Mouse (Mus musculus) liver, embryonic 14.5 days (tissue): Measurements from ENCODE around the gene Usp2. TPM values are rescaled to one million over a fixed set of nuclear protein-coding genes. Genes with fewer than 3 reads are reported as not detected.
A peak's percentile ranks its signal among the peaks of the same experiment; 100 is the strongest.

Experiments used
- ATAC-seq: fragments of 200-750 bp; cut with Nextera tagmentation; 2 replicates; pipeline ENCODE4 v1.8.0; 2017; ENCODE audit warnings: moderate number of reproducible peaks, mild to moderate bottlenecking, moderate library complexity; ENCODE audit not compliant: insufficient read depth
- DNase-seq, 3 experiments: peaks; one replicate each; pipeline ENCODE4 v3.0.0-alpha.2; 2012 to 2013; ENCODE audit warnings: low read depth in 3 of 3, low spot score in 3 of 3
- H3K27ac ChIP-seq: fragments of 300-500 bp; sonication (generic); 2 replicates; pipeline ENCODE4 v1.5.1; 2014; ENCODE audit warnings: moderate library complexity, mild to moderate bottlenecking, control low read depth, inconsistent platforms
- H3K27me3 ChIP-seq: fragments of 300-500 bp; sonication (generic); 2 replicates; pipeline ENCODE4 v1.6.1; 2014; ENCODE audit warnings: mild to moderate bottlenecking, low read length, moderate library complexity; ENCODE audit not compliant: control insufficient read depth, insufficient read depth
- H3K36me3 ChIP-seq: fragments of 300-500 bp; sonication (generic); replicated peaks from 2 replicates; pipeline ENCODE4 v1.6.1; 2014; ENCODE audit warnings: low read depth; ENCODE audit not compliant: control insufficient read depth, insufficient read depth
- H3K4me1 ChIP-seq, 2 experiments: fragments of 200-500 bp in 1 of 2; fragments of 300-500 bp in 1 of 2; sonication (generic) in 1 of 2; replicated peaks; 2 replicates each; pipeline ENCODE4 v1.6.1; 2012 to 2014; ENCODE audit warnings: antibody characterized with exemption in 1 of 2, inconsistent platforms in 1 of 2, low read length in 1 of 2; ENCODE audit not compliant: control insufficient read depth in 2 of 2, insufficient read depth in 2 of 2
- H3K4me2 ChIP-seq: fragments of 300-500 bp; sonication (generic); 2 replicates; pipeline ENCODE4 v1.6.1; 2014; ENCODE audit warnings: low read depth, mild to moderate bottlenecking, control low read depth, moderate library complexity
- H3K4me3 ChIP-seq, 2 experiments: fragments of 200-500 bp in 1 of 2; fragments of 300-500 bp in 1 of 2; sonication (generic) in 1 of 2; 2 replicates each; pipeline ENCODE4 v1.5.1; 2012 to 2014; ENCODE audit warnings: low read depth in 2 of 2, low read length in 2 of 2, mild to moderate bottlenecking in 2 of 2, control low read depth in 1 of 2, inconsistent platforms in 1 of 2, moderate library complexity in 1 of 2; ENCODE audit not compliant: insufficient read depth in 1 of 2
- H3K9ac ChIP-seq: fragments of 300-500 bp; sonication (generic); replicated peaks from 2 replicates; pipeline ENCODE4 v1.6.1; 2014; ENCODE audit warnings: mild to moderate bottlenecking, control low read depth, moderate library complexity
- H3K9me3 ChIP-seq: fragments of 300-500 bp; sonication (generic); 2 replicates; pipeline ENCODE4 v1.6.1; 2016; ENCODE audit warnings: low read length, mixed read lengths; ENCODE audit not compliant: control insufficient read depth
- CTCF ChIP-seq: IDR thresholded peaks from 2 replicates; pipeline ENCODE4 v1.5.1; 2016; ENCODE audit warnings: antibody characterized with exemption, low read depth, control low read depth
- EP300 ChIP-seq: IDR thresholded peaks from 2 replicates; pipeline ENCODE4 v1.6.1; 2016; ENCODE audit warnings: antibody characterized with exemption, low read depth
- whole genome bisulfite sequencing: fragments of 180-500 bp; shearing (Covaris S2); extraction: QIAGEN DNeasy Blood & Tissue Kit; methylation state at CpG from one replicate; pipeline ENCODE4 v1.1.7; 2014; ENCODE audit not compliant: insufficient replicate concordance; 5-methylcytosine and 5-hydroxymethylcytosine counted together
- polyA plus RNA-seq, 2 experiments: library from polyadenylated mRNA; depleted of rRNA in 1 of 2; stranded (reverse) in 1 of 2; unstranded in 1 of 2; fragments of >200 nt; fragmentation: Nextera tagmentation in 1 of 2; extraction: Ambion mirVana in 1 of 2; gene quantifications; 2 replicates each; pipeline versions ENCODE4 v1.2.1 to v1.2.3; 2012 to 2014

Gene Usp2
- polyA plus RNA-seq (2012; rRNA removed) (0.27 TPM in 2 replicates), polyA plus RNA-seq (2014; fragmentation: Nextera tagmentation; extraction: Ambion mirVana) (1.6 and 2.0 TPM in 2 replicates)

GRCm38 (mm10) chr9:44066785-44067225 is at the start of gene Usp2:
Gene Usp2 (plus strand): TSS chr9:44067021.
- peak; percentile 93 for ATAC-seq

DNA sequence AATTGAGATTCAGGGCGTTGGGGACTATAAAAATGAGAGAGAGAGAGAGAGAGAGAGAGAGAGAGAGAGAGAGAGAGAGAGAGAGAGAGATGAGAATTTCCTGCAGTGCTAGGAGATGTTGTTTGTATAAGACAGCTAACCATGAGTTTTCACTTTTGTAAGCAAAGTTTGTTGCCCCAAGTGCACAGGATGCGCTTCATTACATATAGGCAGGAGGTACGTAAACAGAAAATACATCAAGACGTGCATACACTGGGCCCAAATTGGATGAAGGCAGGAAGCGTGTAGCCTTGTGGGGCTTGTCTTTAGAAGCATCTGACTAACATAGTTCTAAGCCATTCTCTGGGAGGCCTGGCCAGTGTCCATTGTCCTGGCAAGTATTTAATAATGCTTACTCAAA is 49.0 kb upstream of the Usp2 start:
- Histone ChIP-seq H3K27ac (no peak overlapping the region), H3K4me3 (no peak overlapping the region), H3K9ac (no peak overlapping the region), H3K27me3 (no peaks in the 10 kb centered on the region), H3K4me2 (no peak overlapping the region), H3K36me3 (no peaks in the 10 kb centered on the region), H3K4me1 (no peaks in the 10 kb centered on the region), H3K9me3 (no peaks in the 10 kb centered on the region)
- TF ChIP-seq CTCF (no peak), EP300 (no peak)
- WGBS = 64% methylated on average over 5 of the region's 5 CpGs
- DNase-seq = no peak
- no peak for ATAC-seq

More at GRCm38 (mm10) chr9:44066785-44067225, at the start of gene Usp2:
- H3K9ac ChIP-seq = peak within 1 kb of the TSS; percentile 50
- no peaks in the 10 kb centered on the region for H3K9me3 ChIP-seq
- H3K4me3 ChIP-seq = peak within 1 kb of the TSS; percentile 53 to 58
- H3K27me3 ChIP-seq = peaks cover 2% of the 10 kb centered on the region
- under 1% methylated on average over 38 of the region's 38 CpGs for WGBS
- DNase-seq = peak; percentile 85 to 91 (median 87)
- no peak within 1 kb of the TSS for H3K27ac ChIP-seq
- H3K4me2 ChIP-seq = peak within 1 kb of the TSS; percentile 80
- H3K4me1 ChIP-seq = peaks cover 4 to 5% of the 10 kb centered on the region in 2 experiments; a peak in 2 of 4 replicates
- H3K36me3 ChIP-seq = no peaks in the 10 kb centered on the region
- TF ChIP-seq EP300 = no peak
- TF ChIP-seq CTCF = peak; percentile 84

- no peak overlapping the region for H3K4me3 ChIP-seq
- H3K9ac ChIP-seq = no peak overlapping the region
- H3K27ac ChIP-seq = no peak overlapping the region
- DNase-seq (no peak), ATAC-seq (no peak)
- no peak overlapping the region for H3K4me2 ChIP-seq
- H3K4me1 ChIP-seq = no peaks in the 10 kb centered on the region
- H3K36me3 ChIP-seq = no peaks in the 10 kb centered on the region
- 49% methylated on average over 7 of the region's 7 CpGs for WGBS
- no peak for TF ChIP-seq EP300
- TF ChIP-seq CTCF = no peak
- H3K9me3 ChIP-seq = no peaks in the 10 kb centered on the region
- H3K27me3 ChIP-seq = no peaks in the 10 kb centered on the region
Observed at GRCm38 (mm10) chr9:44020001-44020400, 46.8 kb upstream of the Usp2 start.

DNA sequence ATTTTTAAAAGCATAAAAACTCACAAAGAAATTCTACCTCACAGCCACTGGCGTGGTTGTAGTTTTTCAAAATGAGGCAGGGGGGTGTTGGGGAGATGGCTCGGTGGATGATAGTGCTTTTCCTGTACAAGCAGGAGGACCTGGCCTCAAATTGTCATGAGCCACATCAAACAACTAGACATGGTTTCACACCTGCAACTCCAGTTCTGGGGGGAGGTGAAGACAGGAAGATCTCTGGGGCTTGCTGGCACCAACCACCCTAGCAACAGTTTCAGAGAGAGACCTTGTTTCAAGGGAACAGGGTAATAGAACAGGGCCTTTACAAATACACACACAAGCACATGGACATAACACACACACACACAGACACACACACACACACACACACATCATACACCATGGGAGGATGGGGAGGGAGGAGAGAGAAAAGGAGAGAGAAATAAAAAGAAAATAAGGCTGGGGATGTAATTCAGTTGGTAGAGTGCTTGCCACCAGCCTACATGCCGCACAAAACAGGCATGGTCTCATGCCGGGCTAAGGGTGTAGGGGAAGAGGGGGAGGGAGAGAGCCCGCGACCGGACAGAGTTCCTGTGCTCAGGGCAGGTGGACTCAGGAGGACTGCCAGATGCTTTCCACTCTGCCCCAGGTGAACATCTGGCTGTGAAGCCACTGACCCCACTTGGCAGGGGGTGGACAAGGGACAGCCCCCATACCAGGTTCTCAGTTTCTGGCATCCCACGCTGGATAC is 44.5 kb upstream of the Usp2 start:
- TF ChIP-seq EP300 = no peak
- TF ChIP-seq CTCF = no peak
- H3K36me3 ChIP-seq = no peaks in the 10 kb centered on the region
- H3K4me2 ChIP-seq = no peak overlapping the region
- ATAC-seq (no peak), DNase-seq (no peak)
- H3K27ac ChIP-seq = no peak overlapping the region
- H3K27me3 ChIP-seq = no peaks in the 10 kb centered on the region
- no peak overlapping the region for H3K4me3 ChIP-seq
- no peaks in the 10 kb centered on the region for H3K9me3 ChIP-seq
- 60% methylated on average over 8 of the region's 8 CpGs for WGBS
- H3K9ac ChIP-seq = no peak overlapping the region
- no peaks in the 10 kb centered on the region for H3K4me1 ChIP-seq

GRCm38 (mm10) chr9:44024096-44024495 is 42.7 kb upstream of the Usp2 start:
- Histone ChIP-seq H3K27me3 (no peaks in the 10 kb centered on the region), H3K9me3 (no peaks in the 10 kb centered on the region), H3K4me2 (no peak overlapping the region), H3K27ac (no peak overlapping the region), H3K9ac (no peak overlapping the region), H3K36me3 (no peaks in the 10 kb centered on the region), H3K4me1 (no peaks in the 10 kb centered on the region), H3K4me3 (no peak overlapping the region)
- no peak for ATAC-seq
- TF ChIP-seq EP300 = no peak
- no peak for TF ChIP-seq CTCF
- no peak for DNase-seq
- WGBS = 37% methylated on average over 3 of the region's 3 CpGs
